Mouse (Mus musculus): ENCODE data around the gene Depdc5. TPM values are rescaled to one million over a fixed set of nuclear protein-coding genes. Genes with fewer than 3 reads are reported as not detected.
"Not testable (repeated sequence)": the region's sequence is repeated elsewhere in the genome, so short reads cannot be mapped to it uniquely, and the experiment has no call there.

Gene Depdc5
- polyA plus RNA-seq, 1 experiment from 2014 or later: 20.2 TPM

DNA sequence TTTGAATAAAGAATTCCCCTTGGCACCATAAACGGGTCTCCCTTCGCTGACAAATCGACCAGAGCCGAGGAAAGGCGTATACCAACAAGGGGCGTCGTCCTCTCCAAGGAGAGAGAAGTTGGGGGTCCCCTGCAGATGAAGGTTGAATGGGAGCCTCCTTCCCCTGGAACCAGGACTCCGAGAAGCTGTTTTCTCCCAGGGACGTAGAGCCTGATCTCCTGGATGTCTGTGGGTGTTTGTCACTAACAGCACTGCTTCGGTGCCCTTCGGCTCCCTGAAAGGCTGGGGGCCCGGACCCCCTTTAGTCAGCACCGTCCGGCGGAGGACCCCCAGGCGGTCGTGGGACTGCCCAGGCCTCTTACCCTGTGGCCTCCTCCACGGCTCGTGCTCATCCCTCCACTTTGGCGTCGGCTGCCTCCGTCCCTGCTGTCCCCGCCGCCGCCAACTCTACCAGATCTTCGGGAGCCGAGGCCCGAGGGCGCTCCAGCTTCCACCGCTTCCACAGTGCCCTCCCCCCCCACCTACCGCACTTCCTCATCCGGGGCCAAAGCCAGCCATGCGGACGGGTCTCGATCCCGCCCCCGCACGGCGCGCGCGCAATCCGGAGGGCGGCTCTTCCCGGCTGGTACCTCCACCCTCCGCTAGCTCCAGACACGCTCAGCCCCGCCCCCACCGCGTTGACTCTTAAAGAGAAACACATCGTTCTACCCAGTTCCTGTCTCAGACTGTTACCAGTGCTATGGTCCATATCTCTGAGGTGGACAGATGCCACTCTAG is 9.6 kb upstream of the Depdc5 start, which contains the start of gene Prr14l:
Gene Prr14l (minus strand): TSS at position 526 of the 777 bp plus-strand sequence.
- WGBS: under 1% methylated on average over 51 of the region's 51 CpGs
- Histone ChIP-seq H3K9me3 (no peaks in the 10 kb centered on the region), H3K4me2 (replicated peaks) (peak within 1 kb of the TSS; percentile 67), H3K27me3 (replicated peaks) (no peaks in the 10 kb centered on the region), H3K4me1 (replicated peaks) (0 out of 2 replicates have a peak, but pooled peaks cover 12% of the 10 kb centered on the region), H3K27ac (peak within 1 kb of the TSS; percentile 70), H3K9ac (peak within 1 kb of the TSS; percentile 81), H3K4me3 (replicated peaks) (peak within 1 kb of the TSS; percentile 63), H3K36me3 (no peaks in the 10 kb centered on the region)
- ATAC-seq: peak; percentile 97

- Histone ChIP-seq H3K27ac (0 out of 2 replicates have a peak overlapping the region, but pooled peaks have one; percentile 44), H3K9ac (no peak overlapping the region), H3K36me3 (no peaks in the 10 kb centered on the region), H3K27me3 (replicated peaks) (no peaks in the 10 kb centered on the region), H3K4me3 (replicated peaks) (no peak overlapping the region), H3K9me3 (no peaks in the 10 kb centered on the region), H3K4me1 (replicated peaks) (0 out of 2 replicates have a peak, but pooled peaks cover 12% of the 10 kb centered on the region), H3K4me2 (replicated peaks) (no peak overlapping the region)
- ATAC-seq: no peak
- WGBS: 87% methylated on average over 4 of the region's 4 CpGs
These were observed 8.7 kb upstream of the Depdc5 start for GRCm38 (mm10) chr5:32854818-32855217.

DNA sequence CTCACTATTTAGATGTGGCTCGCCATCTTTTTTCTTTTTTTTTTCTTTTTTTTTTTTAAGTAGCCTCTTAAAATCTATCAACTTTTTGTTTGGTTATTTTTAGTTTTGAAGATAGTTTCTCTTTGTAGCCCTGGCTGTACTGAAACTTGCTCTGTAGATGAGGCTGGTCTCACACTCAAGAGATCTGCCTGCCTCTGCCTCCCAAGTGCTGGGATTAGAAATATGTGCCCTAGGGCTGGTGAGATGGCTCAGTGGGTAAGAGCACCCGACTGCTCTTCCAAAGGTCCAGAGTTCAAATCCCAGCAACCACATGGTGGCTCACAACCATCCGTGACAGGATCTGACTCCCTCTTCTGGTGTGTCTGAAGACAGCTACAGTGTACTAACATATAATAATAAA is 8.2 kb upstream of the Depdc5 start:
- H3K36me3 ChIP-seq; H3K9ac ChIP-seq; ATAC-seq; H3K27ac ChIP-seq; H3K4me2 ChIP-seq (replicated peaks); H3K9me3 ChIP-seq; H3K27me3 ChIP-seq (replicated peaks); H3K4me3 ChIP-seq (replicated peaks): not testable (repeated sequence)
- H3K4me1 ChIP-seq (replicated peaks): 0 out of 2 replicates have a peak, but pooled peaks cover 12% of the 10 kb centered on the region
- WGBS: 97% methylated on average over 3 of the region's 3 CpGs

GRCm38 (mm10) chr5:32857781-32858220 is 5.7 kb upstream of the Depdc5 start:
- Histone ChIP-seq H3K36me3 (no peaks in the 10 kb centered on the region), H3K9ac (peak overlapping the region; percentile 39), H3K4me2 (replicated peaks) (peak overlapping the region; percentile 68), H3K9me3 (no peaks in the 10 kb centered on the region), H3K27ac (peak overlapping the region; percentile 51; the same call in 1 of the 2 replicates), H3K4me1 (replicated peaks) (no peaks in the 10 kb centered on the region), H3K4me3 (replicated peaks) (peak overlapping the region; percentile 48), H3K27me3 (replicated peaks) (no peaks in the 10 kb centered on the region)
- 2% methylated on average over 6 of the region's 6 CpGs for WGBS
- ATAC-seq: no peak

GRCm38 (mm10) chr5:32861082-32861481 is 2.4 kb upstream of the Depdc5 start:
- H3K4me3 ChIP-seq (replicated peaks): no peak overlapping the region
- WGBS: 89% methylated on average over 1 of the region's 1 CpGs
- no peaks in the 10 kb centered on the region for H3K27me3 ChIP-seq (replicated peaks)
- no peaks in the 10 kb centered on the region for H3K9me3 ChIP-seq
- no peak for ATAC-seq
- H3K9ac ChIP-seq: no peak overlapping the region
- no peaks in the 10 kb centered on the region for H3K36me3 ChIP-seq
- H3K4me2 ChIP-seq (replicated peaks): no peak overlapping the region
- H3K4me1 ChIP-seq (replicated peaks): peaks cover 9% of the 10 kb centered on the region; the same call in 1 of the 2 replicates
- no peak overlapping the region for H3K27ac ChIP-seq

GRCm38 (mm10) chr5:32862469-32863132 is 900 bp upstream of the Depdc5 start:
- Histone ChIP-seq H3K36me3 (peaks cover 1% of the 10 kb centered on the region; the same call in 1 of the 2 replicates), H3K27me3 (replicated peaks) (no peaks in the 10 kb centered on the region), H3K4me1 (replicated peaks) (peaks cover 9% of the 10 kb centered on the region; the same call in 1 of the 2 replicates), H3K27ac (no peak overlapping the region), H3K4me2 (replicated peaks) (peak overlapping the region; percentile 81; the same call in 1 of the 2 replicates), H3K4me3 (replicated peaks) (no peak overlapping the region), H3K9ac (no peak overlapping the region), H3K9me3 (no peaks in the 10 kb centered on the region)
- ATAC-seq: no peak
- WGBS: 46% methylated on average over 6 of the region's 6 CpGs

GRCm38 (mm10) chr5:32869389-32870024 is 6.0 kb downstream of the Depdc5 start:
- peaks cover 4% of the 10 kb centered on the region; the same call in 1 of the 2 replicates for H3K4me1 ChIP-seq (replicated peaks)
- no peak for ATAC-seq
- H3K27me3 ChIP-seq (replicated peaks): no peaks in the 10 kb centered on the region
- no peak overlapping the region for H3K27ac ChIP-seq
- no peaks in the 10 kb centered on the region for H3K9me3 ChIP-seq
- peaks cover 22% of the 10 kb centered on the region; the same call in 1 of the 2 replicates for H3K36me3 ChIP-seq
- H3K4me2 ChIP-seq (replicated peaks): no peak overlapping the region
- H3K4me3 ChIP-seq (replicated peaks): no peak overlapping the region
- 96% methylated on average over 5 of the region's 5 CpGs for WGBS
- no peak overlapping the region for H3K9ac ChIP-seq

GRCm38 (mm10) chr5:32872346-32872745 is 8.8 kb downstream of the Depdc5 start:
- Histone ChIP-seq H3K9ac (no peak overlapping the region), H3K27ac (no peak overlapping the region), H3K4me2 (replicated peaks) (no peak overlapping the region), H3K4me3 (replicated peaks) (no peak overlapping the region), H3K4me1 (replicated peaks) (no peaks in the 10 kb centered on the region), H3K27me3 (replicated peaks) (no peaks in the 10 kb centered on the region), H3K9me3 (no peaks in the 10 kb centered on the region), H3K36me3 (peaks cover 22% of the 10 kb centered on the region; the same call in 1 of the 2 replicates)
- no peak for ATAC-seq
- 93% methylated on average over 5 of the region's 5 CpGs for WGBS

- 77% methylated on average over 3 of the region's 3 CpGs for WGBS
- Histone ChIP-seq H3K4me1 (replicated peaks) (no peaks in the 10 kb centered on the region), H3K4me2 (replicated peaks) (no peak overlapping the region), H3K27me3 (replicated peaks) (no peaks in the 10 kb centered on the region), H3K36me3 (peaks cover 16% of the 10 kb centered on the region), H3K9ac (no peak overlapping the region), H3K27ac (no peak overlapping the region), H3K9me3 (no peaks in the 10 kb centered on the region), H3K4me3 (replicated peaks) (no peak overlapping the region)
- no peak for ATAC-seq
These were observed 23.2 kb downstream of the Depdc5 start for GRCm38 (mm10) chr5:32886739-32887138.

- Histone ChIP-seq H3K36me3 (0 out of 2 replicates have a peak, but pooled peaks cover 6% of the 10 kb centered on the region), H3K27me3 (replicated peaks) (no peaks in the 10 kb centered on the region)
- ATAC-seq: peak; percentile 85
These were observed 44.0 kb downstream of the Depdc5 start for GRCm38 (mm10) chr5:32907496-32907895.

GRCm38 (mm10) chr5:32914071-32914470 is 50.6 kb downstream of the Depdc5 start:
- Histone ChIP-seq H3K9ac (no peak overlapping the region), H3K4me3 (replicated peaks) (no peak overlapping the region), H3K27me3 (replicated peaks) (no peaks in the 10 kb centered on the region), H3K9me3 (no peaks in the 10 kb centered on the region), H3K4me2 (replicated peaks) (no peak overlapping the region), H3K4me1 (replicated peaks) (no peaks in the 10 kb centered on the region), H3K27ac (no peak overlapping the region), H3K36me3 (0 out of 2 replicates have a peak, but pooled peaks cover 7% of the 10 kb centered on the region)
- no peak for ATAC-seq
- 85% methylated on average over 3 of the region's 3 CpGs for WGBS

More at GRCm38 (mm10) chr5:32907496-32907895, 44.0 kb downstream of the Depdc5 start:
- Histone ChIP-seq H3K9ac (no peak overlapping the region), H3K4me3 (replicated peaks) (no peak overlapping the region), H3K4me1 (replicated peaks) (no peaks in the 10 kb centered on the region), H3K27ac (no peak overlapping the region), H3K9me3 (no peaks in the 10 kb centered on the region), H3K4me2 (replicated peaks) (no peak overlapping the region)
- 59% methylated on average over 1 of the region's 1 CpGs for WGBS

- 86% methylated on average over 2 of the region's 2 CpGs for WGBS
- H3K27me3 ChIP-seq (replicated peaks); H3K4me2 ChIP-seq (replicated peaks); H3K27ac ChIP-seq; H3K36me3 ChIP-seq; H3K9ac ChIP-seq; H3K4me3 ChIP-seq (replicated peaks); H3K4me1 ChIP-seq (replicated peaks); H3K9me3 ChIP-seq; ATAC-seq: not testable (repeated sequence)
These were observed 55.8 kb downstream of the Depdc5 start for GRCm38 (mm10) chr5:32919281-32919680.
